Mouse (Mus musculus) megakaryocyte, embryonic 14.5 days (primary cell): Measurements from ENCODE around the gene Cdca4.

Experiments
- FLI1 ChIP-seq: IDR thresholded peaks from 2 replicates; pipeline ENCODE4 v1.6.1; 2012; ENCODE audit warnings: low read length, inconsistent platforms, mixed read lengths
- GATA1 ChIP-seq: IDR thresholded peaks from 3 replicates; pipeline ENCODE4 v1.6.1; 2012; ENCODE audit warnings: mixed read lengths, low read length, inconsistent platforms, borderline replicate concordance

- no peak for TF ChIP-seq GATA1
- no peak for TF ChIP-seq FLI1
These were observed 8.7 kb downstream of the Cdca4 start for GRCm38 (mm10) chr12:112820401-112820999.
